Mouse (Mus musculus) cerebellum, adult (tissue): ENCODE data around the gene Krtap31-1.
"Not testable (repeated sequence)": the region's sequence is repeated elsewhere in the genome, so short reads cannot be mapped to it uniquely, and the experiment has no call there.

Experiments used
- ATAC-seq: cut with Nextera tagmentation; 2 replicates; pipeline ENCODE4 v1.9.2; 2017; ENCODE audit warnings: mild to moderate bottlenecking, moderate library complexity, mixed read lengths; ENCODE audit not compliant: insufficient number of reproducible peaks, low FRiP score, low TSS enrichment

The Krtap31-1 gene

DNA sequence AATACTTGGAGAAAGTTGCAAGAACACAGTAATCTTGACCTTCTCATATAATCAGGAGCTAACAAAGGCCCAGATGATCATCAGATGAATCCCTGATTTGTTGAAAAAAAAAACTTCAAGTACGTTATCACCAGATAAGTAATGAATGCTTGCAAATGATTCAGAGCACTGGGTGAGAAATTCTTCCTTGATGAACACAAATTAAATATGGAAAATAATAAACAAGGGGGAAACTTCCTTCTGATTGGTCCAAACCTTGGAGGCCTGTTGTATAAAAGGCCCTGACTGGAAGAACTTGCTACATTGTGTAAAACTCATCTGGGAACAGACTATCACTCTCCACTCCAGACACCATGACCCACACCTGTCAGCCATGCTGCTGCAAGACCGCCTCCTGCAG lies at the start of gene Krtap31-1:
TSS of gene Krtap31-1 (plus strand) at position 301 of the 400 bp plus-strand sequence.
- no peak for ATAC-seq

DNA sequence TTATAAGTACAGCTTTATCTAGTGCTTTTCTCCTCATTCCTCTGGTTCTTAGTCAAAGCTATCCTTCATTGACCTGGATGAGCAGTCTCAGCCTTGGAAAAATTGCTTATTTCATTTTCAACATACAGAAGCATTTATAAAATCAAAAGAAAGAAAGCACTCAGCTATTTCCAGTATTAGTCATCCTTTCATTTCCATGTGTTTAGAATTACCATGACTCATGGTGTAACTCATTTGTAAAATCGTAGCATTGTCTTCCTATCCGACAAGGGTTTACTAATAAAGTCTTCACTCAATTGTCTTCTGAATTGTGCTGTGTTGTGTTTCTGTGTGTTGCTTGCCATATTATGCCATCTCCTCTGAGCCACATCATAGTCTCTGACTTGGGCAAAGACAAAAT lies 49.0 kb upstream of the Krtap31-1 start:
- ATAC-seq: no peak

DNA sequence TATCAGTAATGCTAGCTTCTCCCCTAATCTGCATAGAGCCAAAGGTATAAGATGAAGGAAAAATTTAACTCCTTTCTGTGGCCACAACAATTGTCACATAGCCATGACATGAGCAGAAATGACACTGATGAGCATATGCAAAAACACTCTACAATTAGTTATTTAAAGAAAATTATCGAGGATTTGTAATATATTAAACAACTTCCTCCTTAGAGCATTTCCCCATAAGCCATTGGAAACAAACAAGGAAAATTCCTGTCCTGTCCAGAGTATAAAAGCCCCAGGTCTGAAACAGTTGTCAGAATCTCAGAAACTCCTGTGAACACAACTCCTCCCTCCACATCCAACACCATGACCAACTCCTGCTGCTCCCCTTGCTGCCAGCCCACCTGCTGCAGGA lies 43.5 kb upstream of the Krtap31-1 start, which contains the start of gene Gm11559:
TSS of gene Gm11559 (plus strand) at position 301 of the 400 bp plus-strand sequence.
- not testable (repeated sequence) for ATAC-seq

DNA sequence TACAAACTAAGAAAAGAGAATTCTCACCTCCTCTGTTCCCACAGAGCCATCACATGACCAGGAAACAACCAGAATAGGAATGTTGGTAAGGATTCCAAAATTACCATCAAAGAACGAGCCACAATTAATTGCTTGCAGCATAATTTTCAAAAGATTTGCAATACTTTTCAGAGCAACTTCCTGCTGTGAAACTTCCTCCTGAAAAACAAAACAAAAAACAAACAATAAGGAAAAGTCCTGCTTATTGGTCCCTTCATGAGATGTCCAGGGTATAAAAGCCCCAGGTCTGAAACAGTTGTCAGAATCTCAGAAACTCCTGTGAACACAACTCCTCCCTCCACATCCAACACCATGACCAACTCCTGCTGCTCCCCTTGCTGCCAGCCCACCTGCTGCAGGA lies 34.6 kb upstream of the Krtap31-1 start, which contains the start of gene Krtap9-1:
TSS of gene Krtap9-1 (plus strand) at position 301 of the 400 bp plus-strand sequence.
- ATAC-seq: not testable (repeated sequence)

DNA sequence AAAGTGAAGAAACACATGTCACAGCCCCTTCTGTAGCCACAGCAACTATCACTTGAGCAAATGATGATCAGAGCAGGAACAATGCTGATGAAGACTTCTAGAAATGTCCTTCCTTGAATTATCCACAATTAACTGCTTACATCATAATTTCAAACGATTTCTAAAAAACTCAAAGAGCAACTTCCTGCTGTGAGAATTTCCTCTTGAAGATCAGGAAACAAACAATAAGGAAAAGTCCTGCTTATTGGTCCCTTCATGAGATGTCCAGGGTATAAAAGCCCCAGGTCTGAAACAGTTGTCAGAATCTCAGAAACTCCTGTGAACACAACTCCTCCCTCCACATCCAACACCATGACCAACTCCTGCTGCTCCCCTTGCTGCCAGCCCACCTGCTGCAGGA lies 28.8 kb upstream of the Krtap31-1 start, which contains the start of gene Gm11567:
TSS of gene Gm11567 (plus strand) at position 301 of the 400 bp plus-strand sequence.
- not testable (repeated sequence) for ATAC-seq

DNA sequence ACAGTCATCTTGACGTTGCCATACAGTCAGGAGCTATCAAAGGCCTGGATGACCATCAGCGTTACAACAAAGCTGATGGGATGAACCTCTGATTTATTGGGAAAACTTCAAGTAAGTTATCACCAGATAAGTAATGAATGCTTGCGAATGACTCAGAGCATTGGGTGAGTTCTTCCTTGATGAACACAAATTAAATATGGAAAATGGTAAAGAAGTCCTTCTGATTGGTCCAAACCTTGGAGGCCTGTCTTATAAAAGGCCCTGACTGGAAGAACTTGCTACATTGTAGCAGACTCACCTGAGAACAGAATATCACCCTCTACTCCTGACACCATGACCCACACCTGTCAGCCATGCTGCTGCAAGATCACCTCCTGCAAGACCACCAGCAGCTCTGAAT lies 6.7 kb downstream of the Krtap31-1 start, which contains the start of gene Gm11565:
TSS of gene Gm11565 (plus strand) at position 301 of the 400 bp plus-strand sequence.
- no peak for ATAC-seq

DNA sequence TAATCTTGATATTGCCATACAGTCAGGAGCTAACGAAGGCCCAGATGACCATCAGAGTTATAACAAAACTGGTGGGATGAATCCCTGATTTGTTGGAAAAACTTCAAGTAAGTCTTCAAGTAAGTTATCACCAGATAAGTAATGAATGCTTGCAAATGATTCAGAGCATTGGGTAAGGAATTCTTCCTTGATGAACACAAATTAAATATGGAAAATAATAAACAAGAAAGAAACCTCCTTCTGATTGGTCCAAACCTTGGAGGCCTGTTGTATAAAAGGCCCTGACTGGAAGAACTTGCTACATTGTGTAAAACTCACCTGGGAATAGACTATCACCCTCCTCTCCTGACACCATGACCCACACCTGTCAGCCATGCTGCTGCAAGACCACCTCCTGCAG lies 28.3 kb downstream of the Krtap31-1 start, which contains the start of gene Krtap31-2:
TSS of gene Krtap31-2 (plus strand) at position 301 of the 400 bp plus-strand sequence.
- no peak for ATAC-seq

DNA sequence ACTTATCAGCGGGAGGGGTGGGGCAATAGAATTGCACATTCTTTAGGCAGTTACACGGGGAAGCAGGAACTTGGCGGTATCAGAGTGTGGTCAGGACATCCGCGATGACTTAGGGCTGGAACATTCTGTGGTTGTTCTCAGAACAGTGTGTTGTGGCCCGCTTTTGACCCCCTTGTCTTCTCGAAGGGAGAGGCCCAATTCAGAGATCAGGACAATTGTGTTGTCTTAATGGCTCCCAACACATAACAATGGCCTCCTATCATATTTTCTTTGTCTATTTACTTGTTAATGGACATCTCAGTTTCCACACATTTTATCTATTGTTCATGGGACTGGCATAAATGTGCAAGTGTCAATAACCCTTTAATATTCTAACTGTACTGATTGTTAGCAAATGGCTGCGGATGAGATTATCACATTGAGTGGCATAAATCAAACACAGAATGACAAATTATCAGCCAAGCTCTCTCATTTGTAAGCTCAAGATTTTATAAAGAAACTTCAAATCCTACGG lies 30.1 kb downstream of the Krtap31-1 start:
- ATAC-seq: no peak

DNA sequence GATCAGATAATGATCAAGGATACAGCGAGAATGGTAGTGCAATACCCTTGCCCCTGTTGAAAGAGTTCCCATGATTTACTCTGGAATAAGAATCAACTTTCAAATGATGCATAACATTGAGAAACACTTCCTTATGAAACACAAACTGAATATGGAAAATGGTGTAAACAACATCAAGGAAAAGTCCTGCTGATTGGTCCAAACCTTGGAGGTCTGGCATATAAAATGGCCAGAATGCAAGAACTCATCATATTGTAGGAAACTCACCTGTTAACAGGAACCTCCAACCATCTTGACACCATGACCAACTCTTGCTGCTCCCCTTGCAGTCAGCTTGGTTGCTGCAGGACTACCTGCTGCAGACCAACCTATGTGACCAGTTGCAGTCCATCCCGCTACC lies 40.5 kb downstream of the Krtap31-1 start, which contains the start of gene Krtap9-5:
TSS of gene Krtap9-5 (plus strand) at position 301 of the 400 bp plus-strand sequence.
- ATAC-seq: no peak
